Mouse (Mus musculus) myocyte (in vitro differentiated cells): ENCODE results near the gene Gpc1.
A peak's percentile ranks its signal among the peaks of the same experiment; 100 is the strongest.

Experiments used
- CEBPB ChIP-seq: IDR thresholded peaks from 2 replicates; pipeline ENCODE4 v1.6.1; 2011; ENCODE audit warnings: mild to moderate bottlenecking, moderate library complexity; ENCODE audit not compliant: poor library complexity, insufficient read depth, severe bottlenecking
- MAX ChIP-seq: IDR thresholded peaks from one replicate; pipeline ENCODE4 v1.6.1; 2011; ENCODE audit warnings: low read depth, mild to moderate bottlenecking, control low read depth
- MYOD1 ChIP-seq, 3 experiments: IDR thresholded peaks; one replicate each; pipeline ENCODE4 v1.6.1; 2011; ENCODE audit warnings: control low read depth in 2 of 3, low read depth in 2 of 3, mild to moderate bottlenecking in 2 of 3, moderate library complexity in 1 of 3; ENCODE audit not compliant: insufficient read length in 2 of 3, control insufficient read depth in 1 of 3
- MYOG ChIP-seq, 3 experiments: IDR thresholded peaks; one replicate each; pipeline ENCODE4 v1.6.1; 2011; ENCODE audit warnings: control low read depth in 2 of 3, low read depth in 2 of 3, mild to moderate bottlenecking in 2 of 3; ENCODE audit not compliant: insufficient read length in 2 of 3, control insufficient read depth in 1 of 3, insufficient read depth in 1 of 3
- POLR2A ChIP-seq: IDR thresholded peaks from one replicate; pipeline ENCODE4 v1.6.1; 2011; ENCODE audit warnings: low read depth, mild to moderate bottlenecking, control low read depth, moderate library complexity; ENCODE audit not compliant: insufficient read length
- POLR2AphosphoS2 ChIP-seq: IDR thresholded peaks from one replicate; pipeline ENCODE4 v1.6.1; 2011; ENCODE audit warnings: low read depth, control low read depth; ENCODE audit not compliant: insufficient read length
- REST ChIP-seq: IDR thresholded peaks from one replicate; pipeline ENCODE4 v1.6.1; 2011; ENCODE audit warnings: mild to moderate bottlenecking, control low read depth, moderate library complexity; ENCODE audit not compliant: insufficient read depth, insufficient read length
- TCF12 ChIP-seq: IDR thresholded peaks from one replicate; pipeline ENCODE4 v1.6.1; 2011; ENCODE audit warnings: mild to moderate bottlenecking, control low read depth; ENCODE audit not compliant: poor library complexity, insufficient read depth, severe bottlenecking
- TCF3 ChIP-seq: IDR thresholded peaks from one replicate; pipeline ENCODE4 v1.6.1; 2011; ENCODE audit warnings: low read depth, control low read depth; ENCODE audit not compliant: insufficient read length
- USF1 ChIP-seq: IDR thresholded peaks from one replicate; pipeline ENCODE4 v1.6.1; 2011; ENCODE audit warnings: low read depth, mild to moderate bottlenecking, control low read depth, moderate library complexity

DNA sequence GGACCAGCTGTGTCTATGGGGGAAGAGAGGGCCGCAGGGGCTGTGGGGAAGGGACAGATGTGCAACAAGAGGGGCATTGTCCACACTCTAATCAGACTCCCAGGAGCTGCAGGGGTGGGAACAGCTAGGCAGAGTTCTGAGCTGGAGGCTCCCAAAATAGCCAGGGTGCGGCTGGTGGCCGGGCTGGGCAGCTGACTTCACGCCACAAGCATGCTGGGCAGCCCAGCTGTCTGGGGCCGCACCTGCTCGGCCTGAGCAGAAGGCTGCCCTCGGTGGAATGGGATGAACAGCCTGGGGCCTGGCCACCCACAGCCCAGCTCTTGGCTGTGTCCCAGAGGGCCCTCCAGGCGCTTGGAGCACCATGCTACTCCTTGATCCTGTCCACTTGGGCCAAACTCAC is 44.2 kb upstream of the Gpc1 start:
- TF ChIP-seq POLR2AphosphoS2 (no peak), POLR2A (no peak), TCF3 (peak; percentile 99), MYOG (IDR thresholded peaks at IDR 0.05; ENCODE audit: control insufficient read depth in 1 of 3, insufficient read depth in 1 of 3, insufficient read length in 2 of 3, low read depth in 2 of 3) (peak; percentile 97 to 99 (median 97)), USF1 (no peak), TCF12 (peak; percentile 98), CEBPB (no peak), MAX (no peak), MYOD1 (IDR thresholded peaks at IDR 0.05; ENCODE audit: control insufficient read depth in 1 of 3, insufficient read length in 2 of 3, low read depth in 2 of 3) (peak in 2 of 3 experiments; percentile 91 to 99), REST (no peak)
